Mouse (Mus musculus): ENCODE measurements at regions not wholly inside any gene's neighbourhood (a gene's known extent, or its start where the extent isn't known, plus 50 kb on each side); places are given as distances from the start of the nearest gene placed in this dataset.
A peak's percentile ranks its signal among the peaks of the same experiment; 100 is the strongest.
"Not testable (repeated sequence)": the region's sequence is repeated elsewhere in the genome, so short reads cannot be mapped to it uniquely, and the experiment has no call there.

GRCm38 (mm10) chr12:113878826-113879225 lies 335.1 kb downstream of the Adam6a start:
- 30% methylated on average over 2 of the region's 2 CpGs for WGBS
- Histone ChIP-seq H3K27ac (replicated peaks; ENCODE audit: low read depth, low read length) (no peak overlapping the region), H3K9me3 (ENCODE audit: control insufficient read depth, low read length) (peaks cover 3% of the 10 kb centered on the region; the same call in 1 of the 2 replicates), H3K4me2 (ENCODE audit: low read depth, severe bottlenecking) (no peak overlapping the region), H3K36me3 (ENCODE audit: control insufficient read depth, insufficient read depth, low read length) (no peaks in the 10 kb centered on the region), H3K9ac (ENCODE audit: low read length) (no peak overlapping the region), H3K27me3 (ENCODE audit: control insufficient read depth, insufficient read depth, low read length) (no peaks in the 10 kb centered on the region), H3K4me3 (ENCODE audit: low read depth, low read length) (no peak overlapping the region), H3K4me1 (ENCODE audit: control insufficient read depth, insufficient read depth, low read length) (no peaks in the 10 kb centered on the region)
- ATAC-seq (ENCODE audit: insufficient number of reproducible peaks, low FRiP score, low TSS enrichment, low read depth) (no peak), DNase-seq (ENCODE audit: low spot score) (peak; percentile 26)

- no peak overlapping the region for H3K9ac ChIP-seq (ENCODE audit: low read length)
- no peak for DNase-seq (ENCODE audit: low spot score)
These were observed 352.4 kb downstream of the Adam6a start for GRCm38 (mm10) chr12:113896152-113896551.

GRCm38 (mm10) chr12:113906459-113906858 lies 362.8 kb downstream of the Adam6a start:
- Histone ChIP-seq H3K4me2 (ENCODE audit: low read depth, severe bottlenecking) (no peak overlapping the region), H3K9ac (ENCODE audit: low read length) (no peak overlapping the region), H3K9me3 (ENCODE audit: control insufficient read depth, low read length) (no peaks in the 10 kb centered on the region), H3K4me3 (ENCODE audit: low read depth, low read length) (no peak overlapping the region), H3K27ac (replicated peaks; ENCODE audit: low read depth, low read length) (no peak overlapping the region), H3K4me1 (ENCODE audit: control insufficient read depth, insufficient read depth, low read length) (no peaks in the 10 kb centered on the region), H3K36me3 (ENCODE audit: control insufficient read depth, insufficient read depth, low read length) (no peaks in the 10 kb centered on the region), H3K27me3 (ENCODE audit: control insufficient read depth, insufficient read depth, low read length) (no peaks in the 10 kb centered on the region)
- ATAC-seq (ENCODE audit: insufficient number of reproducible peaks, low FRiP score, low TSS enrichment, low read depth) = no peak
- no peak for DNase-seq (ENCODE audit: low spot score)

More at GRCm38 (mm10) chr12:113896152-113896551, 352.4 kb downstream of the Adam6a start:
- Histone ChIP-seq H3K27ac (replicated peaks; ENCODE audit: low read depth, low read length) (no peak overlapping the region), H3K9me3 (ENCODE audit: control insufficient read depth, low read length) (no peaks in the 10 kb centered on the region), H3K27me3 (ENCODE audit: control insufficient read depth, insufficient read depth, low read length) (no peaks in the 10 kb centered on the region), H3K4me1 (ENCODE audit: control insufficient read depth, insufficient read depth, low read length) (no peaks in the 10 kb centered on the region), H3K4me3 (ENCODE audit: low read depth, low read length) (no peak overlapping the region), H3K4me2 (ENCODE audit: low read depth, severe bottlenecking) (no peak overlapping the region), H3K36me3 (ENCODE audit: control insufficient read depth, insufficient read depth, low read length) (no peaks in the 10 kb centered on the region)
- WGBS = 38% methylated on average over 4 of the region's 4 CpGs
- no peak for ATAC-seq (ENCODE audit: insufficient number of reproducible peaks, low FRiP score, low TSS enrichment, low read depth)

- ATAC-seq (ENCODE audit: insufficient number of reproducible peaks, low FRiP score, low TSS enrichment, low read depth) = no peak
- Histone ChIP-seq H3K36me3 (ENCODE audit: control insufficient read depth, insufficient read depth, low read length) (no peaks in the 10 kb centered on the region), H3K4me1 (ENCODE audit: control insufficient read depth, insufficient read depth, low read length) (no peaks in the 10 kb centered on the region), H3K9me3 (ENCODE audit: control insufficient read depth, low read length) (no peaks in the 10 kb centered on the region), H3K4me3 (ENCODE audit: low read depth, low read length) (no peak overlapping the region), H3K4me2 (ENCODE audit: low read depth, severe bottlenecking) (no peak overlapping the region), H3K27ac (replicated peaks; ENCODE audit: low read depth, low read length) (no peak overlapping the region), H3K9ac (ENCODE audit: low read length) (no peak overlapping the region), H3K27me3 (ENCODE audit: control insufficient read depth, insufficient read depth, low read length) (no peaks in the 10 kb centered on the region)
- 45% methylated on average over 1 of the region's 1 CpGs for WGBS
- DNase-seq (ENCODE audit: low spot score) = no peak
These were observed 364.0 kb downstream of the Adam6a start for GRCm38 (mm10) chr12:113907751-113908150.

GRCm38 (mm10) chr12:113911770-113912169 lies 368.1 kb downstream of the Adam6a start:
- WGBS = 32% methylated on average over 3 of the region's 3 CpGs

GRCm38 (mm10) chr12:113940721-113941120 lies 397.0 kb downstream of the Adam6a start:
- Histone ChIP-seq H3K9me3 (ENCODE audit: control insufficient read depth, low read length) (no peaks in the 10 kb centered on the region), H3K4me3 (ENCODE audit: low read depth, low read length) (no peak overlapping the region), H3K27ac (replicated peaks; ENCODE audit: low read depth, low read length) (no peak overlapping the region), H3K4me2 (ENCODE audit: low read depth, severe bottlenecking) (no peak overlapping the region), H3K27me3 (ENCODE audit: control insufficient read depth, insufficient read depth, low read length) (no peaks in the 10 kb centered on the region), H3K4me1 (ENCODE audit: control insufficient read depth, insufficient read depth, low read length) (no peaks in the 10 kb centered on the region), H3K9ac (ENCODE audit: low read length) (no peak overlapping the region), H3K36me3 (ENCODE audit: control insufficient read depth, insufficient read depth, low read length) (no peaks in the 10 kb centered on the region)
- ATAC-seq (ENCODE audit: insufficient number of reproducible peaks, low FRiP score, low TSS enrichment, low read depth) (no peak), DNase-seq (ENCODE audit: low spot score) (no peak)

More at GRCm38 (mm10) chr12:113911770-113912169, 368.1 kb downstream of the Adam6a start:
- Histone ChIP-seq H3K9ac (ENCODE audit: low read length) (no peak overlapping the region), H3K4me2 (ENCODE audit: low read depth, severe bottlenecking) (no peak overlapping the region), H3K36me3 (ENCODE audit: control insufficient read depth, insufficient read depth, low read length) (no peaks in the 10 kb centered on the region), H3K4me1 (ENCODE audit: control insufficient read depth, insufficient read depth, low read length) (no peaks in the 10 kb centered on the region), H3K9me3 (ENCODE audit: control insufficient read depth, low read length) (no peaks in the 10 kb centered on the region; the same call in 1 of the 2 replicates), H3K27me3 (ENCODE audit: control insufficient read depth, insufficient read depth, low read length) (no peaks in the 10 kb centered on the region), H3K27ac (replicated peaks; ENCODE audit: low read depth, low read length) (no peak overlapping the region), H3K4me3 (ENCODE audit: low read depth, low read length) (no peak overlapping the region)
- ATAC-seq (ENCODE audit: insufficient number of reproducible peaks, low FRiP score, low TSS enrichment, low read depth) = no peak
- no peak for DNase-seq (ENCODE audit: low spot score)

GRCm38 (mm10) chr12:113943661-113944327 lies 400.1 kb downstream of the Adam6a start:
- not testable (repeated sequence) for H3K4me1 ChIP-seq (ENCODE audit: control insufficient read depth, insufficient read depth, low read length); H3K27ac ChIP-seq (replicated peaks; ENCODE audit: low read depth, low read length); H3K4me3 ChIP-seq (ENCODE audit: low read depth, low read length); ATAC-seq (ENCODE audit: insufficient number of reproducible peaks, low FRiP score, low TSS enrichment, low read depth); H3K36me3 ChIP-seq (ENCODE audit: control insufficient read depth, insufficient read depth, low read length); H3K4me2 ChIP-seq (ENCODE audit: low read depth, severe bottlenecking); H3K27me3 ChIP-seq (ENCODE audit: control insufficient read depth, insufficient read depth, low read length); H3K9me3 ChIP-seq (ENCODE audit: control insufficient read depth, low read length); H3K9ac ChIP-seq (ENCODE audit: low read length); DNase-seq (ENCODE audit: low spot score)
- WGBS = 94% methylated on average over 1 of the region's 1 CpGs

GRCm38 (mm10) chr12:113945786-113946185 lies 402.1 kb downstream of the Adam6a start:
- H3K4me3 ChIP-seq (ENCODE audit: low read depth, low read length); H3K9me3 ChIP-seq (ENCODE audit: control insufficient read depth, low read length); DNase-seq (ENCODE audit: low spot score); ATAC-seq (ENCODE audit: insufficient number of reproducible peaks, low FRiP score, low TSS enrichment, low read depth); H3K4me1 ChIP-seq (ENCODE audit: control insufficient read depth, insufficient read depth, low read length); H3K9ac ChIP-seq (ENCODE audit: low read length); H3K36me3 ChIP-seq (ENCODE audit: control insufficient read depth, insufficient read depth, low read length); H3K4me2 ChIP-seq (ENCODE audit: low read depth, severe bottlenecking); H3K27me3 ChIP-seq (ENCODE audit: control insufficient read depth, insufficient read depth, low read length); H3K27ac ChIP-seq (replicated peaks; ENCODE audit: low read depth, low read length): not testable (repeated sequence)
- WGBS = 87% methylated on average over 1 of the region's 1 CpGs

GRCm38 (mm10) chr12:113948017-113948416 lies 404.3 kb downstream of the Adam6a start:
- H3K27ac ChIP-seq (replicated peaks; ENCODE audit: low read depth, low read length); H3K9me3 ChIP-seq (ENCODE audit: control insufficient read depth, low read length); H3K9ac ChIP-seq (ENCODE audit: low read length); H3K36me3 ChIP-seq (ENCODE audit: control insufficient read depth, insufficient read depth, low read length); H3K27me3 ChIP-seq (ENCODE audit: control insufficient read depth, insufficient read depth, low read length); H3K4me2 ChIP-seq (ENCODE audit: low read depth, severe bottlenecking); H3K4me1 ChIP-seq (ENCODE audit: control insufficient read depth, insufficient read depth, low read length); ATAC-seq (ENCODE audit: insufficient number of reproducible peaks, low FRiP score, low TSS enrichment, low read depth); H3K4me3 ChIP-seq (ENCODE audit: low read depth, low read length): not testable (repeated sequence)
- WGBS = 27% methylated on average over 4 of the region's 4 CpGs
- DNase-seq (ENCODE audit: low spot score) = peak; percentile 29
